Mouse (Mus musculus) testis, adult 2 months (tissue): ENCODE results near the gene Srebf2.

Experiments
- CTCF ChIP-seq: fragments of 200-500 bp; IDR thresholded peaks from 2 replicates; pipeline ENCODE4 v1.5.1; 2012; ENCODE audit warnings: low read depth, mild to moderate bottlenecking, inconsistent platforms, low read length, moderate library complexity; ENCODE audit not compliant: control insufficient read depth, insufficient read depth, insufficient replicate concordance
- POLR2A ChIP-seq: fragments of 200-500 bp; IDR thresholded peaks from 2 replicates; pipeline ENCODE4 v1.6.1; 2012; ENCODE audit warnings: low read depth, mild to moderate bottlenecking, inconsistent platforms, low read length, moderate library complexity; ENCODE audit not compliant: control insufficient read depth

GRCm38 (mm10) chr15:82172648-82173047 is 25.7 kb downstream of the Srebf2 start:
- TF ChIP-seq POLR2A (no peak), CTCF (no peak)
